Mouse (Mus musculus): ENCODE data around the gene Hps4.
"Not testable (repeated sequence)": the region's sequence is repeated elsewhere in the genome, so short reads cannot be mapped to it uniquely, and the experiment has no call there.

Hps4 gene

GRCm38 (mm10) chr5:112399284-112399683, 56.4 kb downstream of the Hps4 start:
- DNase-seq (ENCODE audit: low read depth, low spot score) = no peak

GRCm38 (mm10) chr5:112402437-112402836, 59.6 kb downstream of the Hps4 start:
- no peak for DNase-seq (ENCODE audit: low read depth, low spot score)

- no peak for DNase-seq (ENCODE audit: low read depth, low spot score)
Observed at GRCm38 (mm10) chr5:112406017-112406416, 63.1 kb downstream of the Hps4 start.

GRCm38 (mm10) chr5:112409274-112409673, 66.4 kb downstream of the Hps4 start:
- no peak for DNase-seq (ENCODE audit: low read depth, low spot score)

- no peak for DNase-seq (ENCODE audit: low read depth, low spot score)
Observed at GRCm38 (mm10) chr5:112411072-112411471, 68.2 kb downstream of the Hps4 start.

GRCm38 (mm10) chr5:112411514-112412335, 68.8 kb downstream of the Hps4 start:
- no peak for DNase-seq (ENCODE audit: low read depth, low spot score)

- DNase-seq (ENCODE audit: low read depth, low spot score) = not testable (repeated sequence)
Observed at GRCm38 (mm10) chr5:112412781-112413180, 69.9 kb downstream of the Hps4 start.

- no peak for DNase-seq (ENCODE audit: low read depth, low spot score)
Observed at GRCm38 (mm10) chr5:112416673-112417072, 73.8 kb downstream of the Hps4 start.

- DNase-seq (ENCODE audit: low read depth, low spot score) = no peak
Observed at GRCm38 (mm10) chr5:112418023-112418422, 75.1 kb downstream of the Hps4 start.

GRCm38 (mm10) chr5:112419535-112419934, 76.7 kb downstream of the Hps4 start:
- DNase-seq (ENCODE audit: low read depth, low spot score) = no peak

- no peak for DNase-seq (ENCODE audit: low read depth, low spot score)
Observed at GRCm38 (mm10) chr5:112426635-112427034, 83.8 kb downstream of the Hps4 start.

GRCm38 (mm10) chr5:112427283-112427682, 84.4 kb downstream of the Hps4 start:
- DNase-seq (ENCODE audit: low read depth, low spot score) = peak; percentile 29
